Mouse (Mus musculus) splenic B cell, adult 2 months (primary cell): ENCODE results near the gene Dclk1.

ENCODE experiments used
- DNase-seq: peaks from one replicate; pipeline ENCODE4 v3.0.0-alpha.2; 2011; ENCODE audit warnings: low read depth, low spot score
- H3K27me3 ChIP-seq: 2 replicates; pipeline ENCODE4 v1.6.1; 2012; ENCODE audit warnings: mild to moderate bottlenecking, low read length, moderate library complexity, mixed read lengths; ENCODE audit not compliant: control insufficient read depth, poor library complexity, insufficient read depth, severe bottlenecking
- H3K36me3 ChIP-seq: 2 replicates; pipeline ENCODE4 v1.6.1; 2012; ENCODE audit warnings: mild to moderate bottlenecking, low read length, moderate library complexity, mixed read lengths; ENCODE audit not compliant: control insufficient read depth, poor library complexity, insufficient read depth, severe bottlenecking

The Dclk1 gene

GRCm38 (mm10) chr3:55373689-55374088 is 131.5 kb downstream of the Dclk1 start:
- no peak for DNase-seq
- Histone ChIP-seq H3K27me3 (no peaks in the 10 kb centered on the region; the same call in 1 of the 2 replicates), H3K36me3 (no peaks in the 10 kb centered on the region)

DNA sequence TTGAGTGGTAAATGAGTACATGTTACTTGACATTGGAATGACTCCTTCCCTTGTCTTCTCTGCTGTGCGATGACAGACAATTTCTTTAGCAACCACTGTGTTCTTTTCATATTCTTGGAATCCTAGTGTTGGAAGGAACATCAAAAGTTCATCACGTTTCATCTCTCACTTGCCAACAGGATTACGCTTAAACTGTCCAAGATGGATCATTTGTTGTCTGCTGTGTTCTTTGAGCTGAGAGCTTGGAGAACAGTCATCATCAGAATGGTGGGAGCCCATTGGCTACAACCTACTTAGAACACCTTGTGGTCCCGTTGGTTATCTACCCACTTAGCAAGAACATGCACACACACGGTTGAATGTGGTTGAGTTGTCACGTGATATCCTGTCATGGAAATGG is 136.4 kb downstream of the Dclk1 start:
- no peaks in the 10 kb centered on the region for H3K36me3 ChIP-seq
- no peak for DNase-seq

GRCm38 (mm10) chr3:55380471-55380870 is 138.3 kb downstream of the Dclk1 start:
- Histone ChIP-seq H3K36me3 (no peaks in the 10 kb centered on the region), H3K27me3 (no peaks in the 10 kb centered on the region)
- no peak for DNase-seq

More for the DNA sequence above, 136.4 kb downstream of the Dclk1 start:
- no peaks in the 10 kb centered on the region; the same call in 1 of the 2 replicates for H3K27me3 ChIP-seq

DNA sequence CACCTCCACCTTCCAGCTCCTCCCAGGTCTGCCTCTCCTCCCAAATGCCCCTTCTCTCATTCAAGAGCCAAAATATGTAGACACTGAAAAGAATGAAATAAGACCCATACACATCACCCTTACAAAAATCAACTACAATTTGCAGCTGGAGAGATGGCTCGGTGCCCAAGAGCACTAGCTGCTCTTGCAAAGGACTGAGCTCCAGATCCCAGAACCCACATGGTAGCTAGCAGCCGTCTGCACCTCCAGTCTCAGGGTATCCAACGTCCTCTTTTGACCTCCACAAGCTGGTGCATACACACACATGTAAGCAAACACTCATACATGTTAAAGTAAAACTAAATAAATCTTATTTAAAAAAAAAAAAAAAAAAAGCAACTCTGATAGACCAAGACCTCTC is 150.4 kb downstream of the Dclk1 start:
- H3K36me3 ChIP-seq, result no peaks in the 10 kb centered on the region
- no peaks in the 10 kb centered on the region for H3K27me3 ChIP-seq
- DNase-seq, result no peak

- no peak for DNase-seq
- H3K36me3 ChIP-seq, result no peaks in the 10 kb centered on the region
- H3K27me3 ChIP-seq, result no peaks in the 10 kb centered on the region
These were observed 151.4 kb downstream of the Dclk1 start for GRCm38 (mm10) chr3:55393549-55393948.

- H3K27me3 ChIP-seq, result no peaks in the 10 kb centered on the region
- H3K36me3 ChIP-seq, result no peaks in the 10 kb centered on the region
- no peak for DNase-seq
These were observed 154.6 kb downstream of the Dclk1 start for GRCm38 (mm10) chr3:55396792-55397191.

GRCm38 (mm10) chr3:55397752-55398693 is 155.9 kb downstream of the Dclk1 start:
- Histone ChIP-seq H3K36me3 (no peaks in the 10 kb centered on the region), H3K27me3 (no peaks in the 10 kb centered on the region)
- DNase-seq, result no peak

- Histone ChIP-seq H3K36me3 (no peaks in the 10 kb centered on the region), H3K27me3 (no peaks in the 10 kb centered on the region)
- no peak for DNase-seq
These were observed 159.1 kb downstream of the Dclk1 start for GRCm38 (mm10) chr3:55401236-55401635.

- DNase-seq, result no peak
- H3K36me3 ChIP-seq, result no peaks in the 10 kb centered on the region
These were observed 162.6 kb downstream of the Dclk1 start for GRCm38 (mm10) chr3:55404751-55405150.

GRCm38 (mm10) chr3:55406616-55407015 is 164.5 kb downstream of the Dclk1 start:
- DNase-seq, result no peak
- Histone ChIP-seq H3K27me3 (no peaks in the 10 kb centered on the region), H3K36me3 (no peaks in the 10 kb centered on the region)

More at GRCm38 (mm10) chr3:55404751-55405150, 162.6 kb downstream of the Dclk1 start:
- H3K27me3 ChIP-seq, result no peaks in the 10 kb centered on the region

GRCm38 (mm10) chr3:55411547-55411946 is 169.4 kb downstream of the Dclk1 start:
- no peak for DNase-seq
- H3K36me3 ChIP-seq, result no peaks in the 10 kb centered on the region
- no peaks in the 10 kb centered on the region for H3K27me3 ChIP-seq

DNA sequence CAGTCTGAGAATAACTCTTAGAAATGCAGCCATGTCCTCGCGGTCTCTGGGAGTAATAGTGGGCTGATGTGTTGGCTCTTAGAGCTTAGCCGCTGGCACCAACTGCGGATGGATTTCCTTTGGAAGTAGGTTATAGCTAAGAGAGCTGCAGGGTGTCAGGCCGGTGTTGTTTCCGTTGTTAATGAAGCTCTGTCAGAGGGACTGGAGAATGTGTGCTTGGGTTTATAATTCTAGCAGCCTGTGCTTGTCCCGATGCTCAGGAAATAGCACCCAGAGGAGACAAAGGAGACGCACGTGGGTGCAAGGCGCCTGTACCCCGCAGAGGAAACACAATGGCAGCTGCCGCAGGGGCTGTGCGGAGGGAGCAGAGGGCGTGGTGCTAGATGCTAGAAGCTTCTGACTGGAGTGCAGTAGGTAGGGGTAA is 173.4 kb downstream of the Dclk1 start:
- Histone ChIP-seq H3K27me3 (no peaks in the 10 kb centered on the region), H3K36me3 (no peaks in the 10 kb centered on the region)
- DNase-seq, result no peak

DNA sequence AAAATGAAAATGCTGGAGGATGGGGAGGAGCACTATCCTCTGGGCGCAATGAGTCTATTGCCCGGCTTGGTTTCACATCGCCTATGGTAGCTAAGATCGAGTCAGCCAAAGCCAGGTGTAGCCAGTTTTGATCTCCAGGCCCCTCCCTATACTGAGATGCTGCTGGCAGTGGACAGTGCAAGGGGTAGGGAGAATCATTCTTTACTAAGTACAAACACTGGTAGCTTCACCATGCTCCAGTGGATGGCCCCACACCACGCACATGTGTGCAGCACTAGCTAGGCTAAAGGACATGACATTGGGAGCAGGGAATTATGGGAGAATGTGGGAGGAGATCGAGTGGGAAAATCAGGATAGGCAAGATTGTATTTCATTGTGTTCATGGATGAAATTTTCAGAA is 176.7 kb downstream of the Dclk1 start:
- Histone ChIP-seq H3K36me3 (no peaks in the 10 kb centered on the region), H3K27me3 (no peaks in the 10 kb centered on the region)
- DNase-seq, result no peak

GRCm38 (mm10) chr3:55419334-55419733 is 177.2 kb downstream of the Dclk1 start:
- DNase-seq, result no peak
- no peaks in the 10 kb centered on the region for H3K27me3 ChIP-seq
- H3K36me3 ChIP-seq, result no peaks in the 10 kb centered on the region

GRCm38 (mm10) chr3:55420436-55421083 is 178.4 kb downstream of the Dclk1 start:
- Histone ChIP-seq H3K27me3 (no peaks in the 10 kb centered on the region), H3K36me3 (no peaks in the 10 kb centered on the region)
- DNase-seq, result no peak
